Mouse (Mus musculus) embryonic facial prominence, embryonic 11.5 days (tissue): ENCODE measurements around the gene Olfr827. TPM values are rescaled to one million over a fixed set of nuclear protein-coding genes. Genes with fewer than 3 reads are reported as not detected.

Experiments used
- ATAC-seq: fragments of 200-750 bp; cut with Nextera tagmentation; replicated peaks from 2 replicates; pipeline ENCODE4 v1.8.0; 2017; ENCODE audit warnings: low read depth; ENCODE audit not compliant: insufficient number of reproducible peaks, low FRiP score, low TSS enrichment
- DNase-seq: peaks from one replicate; pipeline ENCODE4 v3.0.0-alpha.2; 2015; ENCODE audit warnings: low spot score
- H3K27ac ChIP-seq: fragments of 300-500 bp; sonication (generic); replicated peaks from 2 replicates; pipeline ENCODE4 v1.5.1; 2014; ENCODE audit warnings: mild to moderate bottlenecking, low read depth, low read length, control low read depth
- H3K27me3 ChIP-seq: fragments of 300-500 bp; sonication (generic); 2 replicates; pipeline ENCODE4 v1.6.1; 2014; ENCODE audit warnings: mild to moderate bottlenecking, low read length, moderate library complexity, mixed read lengths; ENCODE audit not compliant: control insufficient read depth, insufficient read depth
- H3K36me3 ChIP-seq: fragments of 300-500 bp; sonication (generic); replicated peaks from 2 replicates; pipeline ENCODE4 v1.6.1; 2014; ENCODE audit warnings: low read depth, mild to moderate bottlenecking, low read length, moderate library complexity, mixed read lengths; ENCODE audit not compliant: control insufficient read depth, insufficient read depth
- H3K4me1 ChIP-seq: fragments of 300-500 bp; sonication (generic); 2 replicates; pipeline ENCODE4 v1.6.1; 2014; ENCODE audit warnings: low read length, mixed read lengths; ENCODE audit not compliant: control insufficient read depth, insufficient read depth
- H3K4me2 ChIP-seq: fragments of 300-500 bp; sonication (generic); 2 replicates; pipeline ENCODE4 v1.6.1; 2014; ENCODE audit warnings: low read depth, mild to moderate bottlenecking, control low read depth, low read length, moderate library complexity
- H3K4me3 ChIP-seq: fragments of 300-500 bp; sonication (generic); 2 replicates; pipeline ENCODE4 v1.5.1; 2014; ENCODE audit warnings: low read depth, low read length, control low read depth
- H3K9ac ChIP-seq: fragments of 300-500 bp; sonication (generic); replicated peaks from 2 replicates; pipeline ENCODE4 v1.6.1; 2014; ENCODE audit warnings: mild to moderate bottlenecking, control low read depth, low read length
- H3K9me3 ChIP-seq: fragments of 300-500 bp; sonication (generic); replicated peaks from 2 replicates; pipeline ENCODE4 v1.6.1; 2016; ENCODE audit warnings: mild to moderate bottlenecking, low read length, inconsistent platforms, mixed read lengths; ENCODE audit not compliant: control insufficient read depth
- WGBS: fragments of 180-500 bp; shearing (Covaris S2); extraction: QIAGEN DNeasy Blood & Tissue Kit; methylation state at CpG from one replicate; pipeline ENCODE4 v1.1.7; 2014; 5-methylcytosine and 5-hydroxymethylcytosine counted together
- polyA plus RNA-seq: library from polyadenylated mRNA; unstranded; fragments of >200 nt; fragmentation: Nextera tagmentation; extraction: Ambion mirVana; gene quantifications from 2 replicates; pipeline ENCODE4 v1.2.1, GENCODE M21; 2014

Gene Olfr827
- polyA plus RNA-seq = 0.27 TPM in 1 of 2 replicates, not detected in the other

DNA sequence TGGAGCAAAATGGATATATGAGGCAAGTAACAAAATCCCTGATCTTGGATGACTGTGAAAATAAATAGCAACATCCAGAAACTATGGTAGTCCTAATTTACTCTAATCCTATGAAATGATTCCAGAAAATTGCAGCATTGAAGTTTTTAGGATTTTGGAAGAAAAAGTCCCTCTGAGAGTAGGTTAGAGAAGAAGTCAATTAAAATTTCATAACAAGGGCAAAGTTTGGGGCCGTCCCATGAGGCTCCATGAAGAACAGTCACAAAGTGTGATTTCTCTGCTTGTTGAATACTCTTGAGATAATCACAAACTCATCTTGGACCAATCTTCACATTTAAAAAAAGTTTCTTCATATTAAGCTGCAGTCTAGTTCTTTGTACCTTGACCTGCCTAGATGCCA lies at the start of gene Olfr827:
Gene Olfr827, minus strand, starts transcription at position 101 of the 400 bp plus-strand sequence.
- H3K27me3 ChIP-seq = no peaks in the 10 kb centered on the region
- no peaks in the 10 kb centered on the region for H3K9me3 ChIP-seq
- DNase-seq = no peak
- H3K4me3 ChIP-seq = no peak within 1 kb of the TSS
- no peak within 1 kb of the TSS for H3K9ac ChIP-seq
- WGBS = 88% methylated on average over 1 of the region's 1 CpGs
- H3K4me1 ChIP-seq = no peaks in the 10 kb centered on the region
- H3K36me3 ChIP-seq = no peaks in the 10 kb centered on the region
- H3K27ac ChIP-seq = no peak within 1 kb of the TSS
- no peak within 1 kb of the TSS for H3K4me2 ChIP-seq
- no peak for ATAC-seq

DNA sequence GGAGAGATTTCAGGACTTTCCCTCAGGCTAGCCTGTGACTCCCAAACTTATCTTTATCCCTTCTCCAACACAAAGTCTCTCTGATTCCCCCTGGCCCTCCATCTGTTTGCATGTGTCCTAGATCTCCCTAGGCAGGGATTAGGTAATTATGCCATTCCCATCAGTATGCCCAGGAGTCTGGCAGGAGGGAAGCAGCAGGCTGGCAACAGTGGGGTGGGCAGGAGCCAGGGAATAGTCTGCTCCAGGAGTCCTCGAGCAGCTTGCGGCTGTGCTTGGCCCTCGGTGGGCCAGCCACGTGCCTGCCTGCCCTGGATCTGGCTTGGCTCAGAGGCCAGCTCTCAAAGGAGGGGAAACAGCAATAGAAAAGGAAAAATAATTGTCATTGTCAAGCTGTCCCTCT lies 49.0 kb upstream of the Olfr827 start:
- Histone ChIP-seq H3K9ac (no peak overlapping the region), H3K4me1 (no peaks in the 10 kb centered on the region), H3K4me2 (no peak overlapping the region), H3K4me3 (no peak overlapping the region), H3K9me3 (no peaks in the 10 kb centered on the region), H3K36me3 (no peaks in the 10 kb centered on the region), H3K27ac (no peak overlapping the region), H3K27me3 (no peaks in the 10 kb centered on the region)
- DNase-seq (no peak), ATAC-seq (no peak)
- 68% methylated on average over 4 of the region's 4 CpGs for WGBS

DNA sequence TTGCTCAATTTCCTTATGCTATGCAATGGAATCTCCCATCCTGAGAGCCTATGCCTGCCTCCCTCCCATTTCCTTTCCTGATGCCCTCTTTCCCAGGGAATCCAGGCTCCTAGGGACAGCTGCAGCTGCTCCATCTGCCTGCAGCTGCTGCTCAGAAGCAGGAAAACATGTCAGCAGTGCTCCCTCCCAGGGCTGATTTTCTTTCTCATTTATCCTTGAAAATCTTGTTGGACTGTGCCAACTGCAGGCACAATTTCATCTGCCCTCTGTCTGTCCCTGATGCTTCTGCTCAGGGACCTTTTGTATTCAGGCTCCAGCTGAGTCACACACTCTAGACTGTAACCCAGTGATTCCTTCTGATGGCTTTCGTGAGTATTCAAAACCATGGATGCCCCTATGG lies 45.3 kb upstream of the Olfr827 start:
- H3K27ac ChIP-seq = no peak overlapping the region
- ATAC-seq (no peak; the same call in 1 of the 2 replicates), DNase-seq (no peak)
- H3K27me3 ChIP-seq = no peaks in the 10 kb centered on the region
- H3K9ac ChIP-seq = no peak overlapping the region
- H3K36me3 ChIP-seq = no peaks in the 10 kb centered on the region
- H3K4me1 ChIP-seq = no peaks in the 10 kb centered on the region
- H3K9me3 ChIP-seq = no peaks in the 10 kb centered on the region
- no peak overlapping the region for H3K4me3 ChIP-seq
- no peak overlapping the region for H3K4me2 ChIP-seq
- 72% methylated on average over 1 of the region's 1 CpGs for WGBS

DNA sequence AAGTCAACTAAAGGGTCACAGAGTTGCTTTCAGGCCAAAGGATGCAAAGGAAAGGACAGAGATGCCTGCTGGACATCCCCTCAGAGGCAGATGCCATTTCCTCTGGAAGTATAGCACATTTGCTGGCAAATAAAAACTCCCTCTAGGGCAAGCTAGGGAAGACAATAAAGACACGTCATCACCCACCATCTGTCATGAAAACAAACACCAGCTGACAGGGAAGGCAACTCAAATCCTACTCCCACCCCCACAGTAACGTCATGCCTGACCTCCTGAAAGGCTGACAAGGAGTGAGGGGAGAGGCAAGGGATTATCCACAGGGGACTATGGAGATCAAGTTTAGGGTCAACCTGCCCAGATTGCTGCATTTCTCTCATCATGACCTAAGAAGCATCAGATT lies 30.1 kb upstream of the Olfr827 start:
- Histone ChIP-seq H3K27ac (no peak overlapping the region), H3K4me2 (no peak overlapping the region), H3K4me3 (no peak overlapping the region), H3K9ac (no peak overlapping the region), H3K27me3 (no peaks in the 10 kb centered on the region), H3K9me3 (no peaks in the 10 kb centered on the region), H3K36me3 (no peaks in the 10 kb centered on the region), H3K4me1 (no peaks in the 10 kb centered on the region)
- peak; percentile 75 for ATAC-seq
- WGBS = 6% methylated on average over 2 of the region's 2 CpGs
- DNase-seq = no peak

DNA sequence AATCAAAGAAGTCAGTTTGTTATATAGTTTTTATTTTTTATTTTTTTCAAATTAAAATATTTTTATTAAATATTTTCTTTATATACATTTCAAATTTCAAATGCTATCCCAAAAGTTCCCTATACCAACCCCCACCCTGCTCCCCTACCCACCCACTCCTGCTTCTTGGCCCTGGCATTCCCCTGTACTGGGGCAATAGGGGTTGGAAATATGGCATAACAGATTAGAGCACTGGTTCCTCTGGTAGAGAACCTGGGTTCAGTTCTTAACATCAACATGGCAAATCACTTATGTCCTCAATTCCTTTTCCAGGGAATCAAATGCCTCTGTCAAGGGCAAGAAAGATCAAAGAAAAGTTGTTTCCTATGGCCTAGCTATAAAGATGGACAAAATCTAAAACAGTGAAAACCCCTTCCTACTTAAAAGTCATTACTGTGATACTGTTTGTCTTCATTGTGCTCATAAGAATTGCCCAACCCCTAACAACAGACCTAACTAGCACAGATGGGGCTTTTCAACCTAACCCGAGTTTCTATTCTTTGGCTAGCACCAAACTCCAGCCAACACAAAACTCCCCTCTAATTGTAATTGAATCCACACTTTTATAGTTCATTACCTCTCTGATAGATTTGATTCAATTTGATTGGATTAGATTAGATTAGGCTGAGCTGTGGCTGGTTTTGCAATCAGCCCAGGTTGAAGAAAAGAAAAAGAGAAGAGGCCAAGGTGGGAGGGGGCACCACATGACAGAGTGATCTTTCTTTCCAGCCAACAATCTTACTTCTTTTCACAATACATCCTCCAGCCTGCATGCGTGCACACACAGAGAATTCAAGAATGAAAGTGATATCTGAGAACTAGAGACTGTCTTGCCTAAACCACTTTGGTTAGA lies 24.4 kb upstream of the Olfr827 start:
- H3K27ac ChIP-seq = no peak overlapping the region
- no peak for ATAC-seq
- H3K9ac ChIP-seq = no peak overlapping the region
- no peaks in the 10 kb centered on the region for H3K27me3 ChIP-seq
- 63% methylated on average over 2 of the region's 2 CpGs for WGBS
- H3K4me3 ChIP-seq = no peak overlapping the region
- H3K4me1 ChIP-seq = no peaks in the 10 kb centered on the region
- H3K9me3 ChIP-seq = no peaks in the 10 kb centered on the region
- no peak overlapping the region for H3K4me2 ChIP-seq
- no peak for DNase-seq
- H3K36me3 ChIP-seq = no peaks in the 10 kb centered on the region

DNA sequence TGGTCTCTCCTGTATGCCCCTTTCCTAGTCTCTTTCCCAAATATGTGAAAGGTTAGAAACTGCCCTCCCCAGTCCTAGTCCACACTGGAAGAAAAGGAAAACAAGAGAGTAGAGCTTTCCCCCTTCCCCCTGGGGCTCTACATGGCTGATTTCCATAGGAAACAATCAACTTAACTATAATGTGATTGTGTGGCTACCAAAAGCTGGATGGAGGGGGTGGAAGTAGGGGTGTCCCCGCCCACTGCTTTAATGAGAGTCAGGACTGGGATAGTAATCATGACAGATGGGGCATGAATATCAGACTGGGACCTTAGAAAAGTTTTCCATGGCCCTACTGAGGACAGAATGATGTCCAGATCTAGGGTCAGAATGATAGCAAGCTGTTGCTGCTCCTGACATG lies 20.4 kb upstream of the Olfr827 start:
- H3K27ac ChIP-seq = no peak overlapping the region
- no peaks in the 10 kb centered on the region for H3K9me3 ChIP-seq
- H3K4me1 ChIP-seq = no peaks in the 10 kb centered on the region
- ATAC-seq (no peak; the same call in 1 of the 2 replicates), DNase-seq (no peak)
- 48% methylated on average over 1 of the region's 1 CpGs for WGBS
- no peaks in the 10 kb centered on the region for H3K27me3 ChIP-seq
- H3K4me2 ChIP-seq = no peak overlapping the region
- H3K36me3 ChIP-seq = no peaks in the 10 kb centered on the region
- H3K4me3 ChIP-seq = no peak overlapping the region
- no peak overlapping the region for H3K9ac ChIP-seq

DNA sequence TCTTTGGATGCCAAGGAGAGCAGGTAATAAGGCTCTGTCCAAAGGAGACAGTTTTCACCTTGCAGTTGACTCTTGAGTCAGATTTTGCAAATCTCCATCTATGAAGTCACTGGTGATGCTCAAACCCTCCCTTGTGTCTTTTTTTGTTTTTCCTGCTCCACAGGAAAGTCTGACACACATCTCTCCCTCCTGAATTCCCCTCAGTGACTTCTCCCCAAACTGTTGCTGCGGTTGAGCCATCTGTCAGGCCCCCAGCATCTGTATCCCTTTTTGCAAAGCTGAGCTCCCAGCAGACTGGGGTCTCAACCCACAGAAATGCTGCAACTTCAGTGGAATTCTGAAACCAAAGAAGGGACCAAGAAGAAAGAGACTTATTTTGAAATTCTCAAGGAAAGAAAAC lies 17.9 kb upstream of the Olfr827 start:
- H3K9me3 ChIP-seq = no peaks in the 10 kb centered on the region
- H3K4me1 ChIP-seq = no peaks in the 10 kb centered on the region
- no peak for DNase-seq
- no peak overlapping the region for H3K4me2 ChIP-seq
- H3K9ac ChIP-seq = no peak overlapping the region
- WGBS = 74% methylated on average over 1 of the region's 1 CpGs
- H3K4me3 ChIP-seq = no peak overlapping the region
- H3K27ac ChIP-seq = no peak overlapping the region
- ATAC-seq = no peak
- no peaks in the 10 kb centered on the region for H3K36me3 ChIP-seq
- no peaks in the 10 kb centered on the region for H3K27me3 ChIP-seq

DNA sequence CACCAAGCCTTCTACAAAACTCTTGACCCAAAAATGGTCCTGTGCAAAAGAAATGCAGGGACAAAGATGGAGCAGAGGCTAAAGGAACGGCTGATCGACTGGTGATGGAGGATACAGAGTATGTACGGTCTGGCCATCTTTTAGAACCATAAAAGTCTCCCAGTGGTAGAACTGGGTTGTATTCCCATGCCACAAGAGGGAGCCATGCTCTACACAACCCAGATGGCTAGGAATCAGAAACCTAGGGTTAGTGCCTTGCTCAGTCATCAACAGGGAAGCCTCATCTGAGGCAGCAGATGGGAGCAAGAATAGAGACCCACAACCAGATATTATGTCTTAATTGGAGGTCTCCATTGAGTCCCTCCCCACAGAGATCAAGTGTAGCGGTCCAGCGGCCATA lies 15.4 kb upstream of the Olfr827 start:
- H3K27me3 ChIP-seq = no peaks in the 10 kb centered on the region
- H3K4me2 ChIP-seq = no peak overlapping the region
- ATAC-seq = no peak
- H3K4me1 ChIP-seq = no peaks in the 10 kb centered on the region
- H3K27ac ChIP-seq = no peak overlapping the region
- 88% methylated on average over 5 of the region's 5 CpGs for WGBS
- no peaks in the 10 kb centered on the region for H3K9me3 ChIP-seq
- H3K36me3 ChIP-seq = no peaks in the 10 kb centered on the region
- DNase-seq = no peak
- H3K9ac ChIP-seq = no peak overlapping the region
- H3K4me3 ChIP-seq = no peak overlapping the region
